Mouse (Mus musculus) bone marrow macrophage, adult 2 months (primary cell): ENCODE data around the gene Dab1. TPM values are rescaled to one million over a fixed set of nuclear protein-coding genes. Genes with fewer than 3 reads are reported as not detected.

Experiments used
- H3K27ac ChIP-seq: 2 replicates; pipeline ENCODE4 v1.5.1; 2012; ENCODE audit warnings: low read depth, low read length; ENCODE audit not compliant: insufficient read depth
- H3K4me1 ChIP-seq: 2 replicates; pipeline ENCODE4 v1.6.1; 2012; ENCODE audit warnings: low read length; ENCODE audit not compliant: control insufficient read depth, insufficient read depth
- H3K4me3 ChIP-seq: 2 replicates; pipeline ENCODE4 v1.5.1; 2012; ENCODE audit warnings: mild to moderate bottlenecking, low read length, moderate library complexity; ENCODE audit not compliant: insufficient read depth
- CTCF ChIP-seq: IDR thresholded peaks from 2 replicates; pipeline ENCODE4 v1.5.1; 2012; ENCODE audit warnings: low read depth, mild to moderate bottlenecking, low read length, moderate library complexity
- POLR2A ChIP-seq: IDR thresholded peaks from 2 replicates; pipeline ENCODE4 v1.6.1; 2012; ENCODE audit warnings: mild to moderate bottlenecking, low read depth, low read length, borderline replicate concordance
- polyA plus RNA-seq: library from polyadenylated mRNA; stranded (reverse); fragments of >200 nt; gene quantifications from 2 replicates; pipeline ENCODE4 v1.2.4, GENCODE M21; 2012; ENCODE audit not compliant: missing spikeins, insufficient read depth, insufficient read length

The Dab1 gene
- polyA plus RNA-seq, 1 experiment, result not detected

DNA sequence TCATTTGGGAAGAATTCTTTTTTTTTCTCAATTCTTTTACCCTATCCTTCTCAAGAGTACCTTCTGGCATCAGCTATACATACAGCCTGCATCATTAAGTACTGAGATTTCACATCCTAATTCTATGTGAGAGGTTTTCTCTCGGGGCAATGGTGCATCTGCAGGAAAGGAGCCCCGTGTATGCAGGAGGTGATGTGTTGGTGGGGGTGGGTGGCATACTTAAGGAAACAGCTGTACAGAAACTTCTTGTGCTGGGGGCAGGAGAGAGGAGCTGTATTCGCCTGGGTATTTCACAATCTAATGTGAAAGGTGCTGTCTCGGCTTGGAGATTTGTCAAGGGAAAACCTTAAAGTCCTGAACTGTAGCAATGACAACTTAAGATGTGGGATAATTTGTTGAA, 392.5 kb downstream of the Dab1 start:
- Histone ChIP-seq H3K4me3 (no peak overlapping the region), H3K27ac (no peak overlapping the region), H3K4me1 (no peaks in the 10 kb centered on the region)
- TF ChIP-seq POLR2A, result no peak
- TF ChIP-seq CTCF, result no peak

DNA sequence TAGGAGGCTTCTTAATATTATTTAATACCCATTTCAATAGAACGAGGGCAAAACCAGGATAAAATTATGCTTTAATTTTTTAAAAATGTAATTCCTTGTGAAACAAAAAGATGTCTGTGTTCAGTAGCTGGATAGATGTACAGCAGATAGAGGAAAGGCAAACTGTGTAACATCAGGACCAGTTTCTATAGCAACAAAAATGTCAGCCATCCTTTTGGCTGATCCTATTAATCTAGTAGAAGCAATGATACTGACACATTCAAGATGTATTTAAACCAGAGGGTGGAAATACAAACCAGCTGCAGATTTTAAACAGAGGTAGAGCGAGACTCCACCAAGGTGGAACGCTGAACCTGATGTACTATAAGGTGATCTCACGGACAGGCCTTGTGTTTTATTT, 393.0 kb downstream of the Dab1 start:
- TF ChIP-seq POLR2A (no peak), CTCF (no peak)
- no peaks in the 10 kb centered on the region for H3K4me1 ChIP-seq
- no peak overlapping the region for H3K4me3 ChIP-seq
- H3K27ac ChIP-seq, result no peak overlapping the region

DNA sequence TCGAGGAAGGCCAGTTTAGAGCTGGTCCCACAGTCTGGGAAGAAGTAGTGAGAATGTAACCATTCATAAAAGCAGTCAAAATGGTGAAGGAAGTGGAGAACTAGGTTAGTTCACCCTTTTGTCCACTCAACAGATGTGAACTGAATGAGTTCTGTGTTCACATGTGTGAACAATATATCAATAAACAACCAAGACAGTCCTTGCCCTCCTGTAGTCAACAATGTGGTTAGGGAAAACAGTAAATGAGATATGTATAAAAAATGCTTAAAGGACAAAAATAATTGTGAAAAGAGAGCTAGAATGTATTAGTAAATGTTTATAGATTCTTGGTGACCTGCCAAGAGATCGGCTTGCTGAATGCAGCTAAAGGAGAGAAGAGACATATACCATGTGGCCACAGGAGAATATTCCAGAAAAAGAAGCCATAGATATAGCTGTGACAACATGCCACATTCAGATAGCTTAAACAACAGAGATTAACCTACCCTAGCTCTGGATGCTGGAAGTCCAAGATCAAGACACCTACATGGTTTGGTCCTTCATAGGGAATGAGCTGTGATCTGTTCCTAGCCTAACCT, 406.0 kb downstream of the Dab1 start:
- TF ChIP-seq CTCF, result no peak
- no peak for TF ChIP-seq POLR2A
- Histone ChIP-seq H3K27ac (no peak overlapping the region), H3K4me1 (no peaks in the 10 kb centered on the region), H3K4me3 (no peak overlapping the region)

DNA sequence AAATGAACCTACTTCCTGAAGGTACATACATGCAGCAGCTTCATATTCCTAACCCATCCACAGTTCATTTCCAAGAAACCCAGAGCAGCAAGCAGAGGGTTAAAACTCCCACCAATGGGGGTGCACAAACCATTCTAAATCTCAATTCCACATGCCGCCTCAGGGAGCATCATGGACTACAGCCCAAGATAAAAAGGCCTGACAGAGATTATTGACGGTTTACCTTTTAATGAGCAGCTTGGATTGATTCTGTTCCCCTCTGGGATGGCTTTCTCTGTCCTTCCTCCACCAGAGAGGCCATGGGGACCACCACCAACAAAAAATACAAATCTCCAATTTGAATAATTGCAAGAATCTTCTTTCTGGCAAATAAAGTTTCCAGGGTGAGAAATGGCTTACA, 407.7 kb downstream of the Dab1 start:
- Histone ChIP-seq H3K27ac (no peak overlapping the region), H3K4me1 (no peaks in the 10 kb centered on the region), H3K4me3 (no peak overlapping the region)
- TF ChIP-seq POLR2A, result no peak
- TF ChIP-seq CTCF, result no peak

DNA sequence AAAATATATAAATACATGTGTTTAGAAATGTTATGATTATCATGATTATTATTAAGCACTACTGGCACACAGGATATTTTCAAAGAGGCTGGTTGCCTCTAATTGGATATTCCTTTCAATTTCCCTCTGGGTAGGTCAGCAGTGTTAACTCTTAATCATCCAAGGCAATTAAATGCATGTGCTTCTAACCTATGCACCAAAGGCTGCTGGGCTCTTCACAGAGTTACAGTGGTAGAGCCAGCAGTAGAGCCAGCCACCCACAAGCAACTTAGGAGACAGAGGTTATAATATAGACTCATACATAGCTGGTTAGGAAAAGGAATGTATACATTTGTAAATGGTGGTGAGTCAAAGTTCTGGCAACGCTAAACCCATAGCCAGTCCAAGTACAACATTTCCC, 408.1 kb downstream of the Dab1 start:
- no peak overlapping the region for H3K4me3 ChIP-seq
- H3K27ac ChIP-seq, result no peak overlapping the region
- H3K4me1 ChIP-seq, result no peaks in the 10 kb centered on the region
- TF ChIP-seq POLR2A, result no peak
- TF ChIP-seq CTCF, result no peak

DNA sequence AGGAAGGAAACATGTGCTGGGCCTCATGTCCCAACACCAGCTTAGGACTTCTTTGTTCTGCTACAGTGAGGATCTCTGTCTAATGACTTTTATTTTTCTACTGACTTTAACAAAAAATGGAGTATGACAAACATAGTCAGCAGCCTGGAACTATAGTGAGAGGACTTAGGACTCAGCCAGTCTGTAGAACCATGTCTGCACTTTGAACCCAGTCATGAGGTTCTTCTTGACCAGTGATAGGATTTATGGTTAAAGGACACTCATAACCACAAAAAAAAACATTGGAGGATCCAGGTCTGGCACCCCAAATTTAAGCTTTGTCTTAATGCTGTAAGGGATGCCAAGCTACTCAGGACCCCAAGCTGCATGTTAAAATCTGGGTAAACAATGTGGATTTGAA, 416.9 kb downstream of the Dab1 start:
- Histone ChIP-seq H3K4me1 (no peaks in the 10 kb centered on the region), H3K4me3 (no peak overlapping the region)
- TF ChIP-seq CTCF, result no peak
- TF ChIP-seq POLR2A, result no peak

DNA sequence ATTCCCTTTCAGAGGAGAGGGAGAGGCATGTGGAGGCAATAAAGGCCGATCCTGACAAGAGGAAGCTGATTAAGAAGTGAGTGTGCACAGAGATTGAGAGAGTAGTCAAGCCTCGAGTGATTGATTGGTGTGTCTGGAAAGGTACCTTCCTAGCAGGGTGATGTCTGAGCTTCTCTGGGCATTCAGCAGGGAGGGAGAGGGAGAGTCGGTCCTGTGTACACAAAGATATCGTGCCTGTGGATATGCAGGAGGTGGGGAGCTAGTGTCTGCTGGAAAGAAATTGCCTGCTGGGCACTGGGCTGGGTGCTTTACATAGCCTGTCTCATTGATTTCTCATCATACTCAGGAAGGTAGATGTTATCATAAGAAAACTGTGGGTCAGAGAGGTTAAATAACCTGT, 420.4 kb downstream of the Dab1 start:
- H3K27ac ChIP-seq, result no peak overlapping the region
- no peaks in the 10 kb centered on the region for H3K4me1 ChIP-seq
- TF ChIP-seq CTCF, result no peak
- TF ChIP-seq POLR2A, result no peak
- no peak overlapping the region for H3K4me3 ChIP-seq

More for the DNA sequence above, 416.9 kb downstream of the Dab1 start:
- no peak overlapping the region for H3K27ac ChIP-seq

DNA sequence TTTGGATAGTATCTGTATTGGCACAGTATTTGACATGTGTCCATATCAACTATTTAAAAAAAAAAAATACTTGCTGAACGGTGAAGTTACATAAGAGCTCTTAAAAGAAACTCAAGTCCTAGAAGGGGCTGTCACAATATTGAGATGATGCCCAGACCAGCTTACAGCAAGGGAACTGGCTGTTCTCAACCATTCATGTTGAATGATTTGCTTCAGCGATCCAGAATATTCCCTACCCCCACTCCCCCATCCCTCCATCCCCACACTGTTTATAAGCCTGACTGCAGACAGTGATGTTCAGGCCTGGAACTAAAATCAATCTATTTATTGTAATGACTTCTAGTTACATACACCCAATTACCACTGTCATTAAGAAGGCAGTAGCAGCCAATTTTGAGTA, 424.3 kb downstream of the Dab1 start:
- H3K27ac ChIP-seq, result no peak overlapping the region
- H3K4me3 ChIP-seq, result no peak overlapping the region
- no peak for TF ChIP-seq CTCF
- no peak for TF ChIP-seq POLR2A
- H3K4me1 ChIP-seq, result no peaks in the 10 kb centered on the region

DNA sequence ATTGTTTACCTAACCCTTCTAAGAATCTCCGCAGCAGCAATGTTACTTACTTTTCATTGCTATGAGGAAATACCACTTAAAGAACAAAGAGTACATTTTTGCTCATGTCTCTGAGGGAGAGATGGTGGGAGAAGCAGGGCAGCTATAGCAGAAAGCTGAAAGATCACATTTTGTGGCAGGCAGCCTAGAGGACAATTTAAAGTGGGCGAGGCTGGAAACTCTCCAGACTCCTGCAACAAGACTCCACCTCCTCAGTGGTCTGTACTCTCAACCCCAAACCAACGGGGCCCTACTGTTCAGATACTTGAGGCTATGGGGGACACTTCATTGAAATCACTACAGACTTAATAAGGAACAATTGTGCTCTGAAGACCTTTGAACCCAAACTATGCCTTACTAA, 425.5 kb downstream of the Dab1 start:
- TF ChIP-seq POLR2A, result no peak
- no peak for TF ChIP-seq CTCF

DNA sequence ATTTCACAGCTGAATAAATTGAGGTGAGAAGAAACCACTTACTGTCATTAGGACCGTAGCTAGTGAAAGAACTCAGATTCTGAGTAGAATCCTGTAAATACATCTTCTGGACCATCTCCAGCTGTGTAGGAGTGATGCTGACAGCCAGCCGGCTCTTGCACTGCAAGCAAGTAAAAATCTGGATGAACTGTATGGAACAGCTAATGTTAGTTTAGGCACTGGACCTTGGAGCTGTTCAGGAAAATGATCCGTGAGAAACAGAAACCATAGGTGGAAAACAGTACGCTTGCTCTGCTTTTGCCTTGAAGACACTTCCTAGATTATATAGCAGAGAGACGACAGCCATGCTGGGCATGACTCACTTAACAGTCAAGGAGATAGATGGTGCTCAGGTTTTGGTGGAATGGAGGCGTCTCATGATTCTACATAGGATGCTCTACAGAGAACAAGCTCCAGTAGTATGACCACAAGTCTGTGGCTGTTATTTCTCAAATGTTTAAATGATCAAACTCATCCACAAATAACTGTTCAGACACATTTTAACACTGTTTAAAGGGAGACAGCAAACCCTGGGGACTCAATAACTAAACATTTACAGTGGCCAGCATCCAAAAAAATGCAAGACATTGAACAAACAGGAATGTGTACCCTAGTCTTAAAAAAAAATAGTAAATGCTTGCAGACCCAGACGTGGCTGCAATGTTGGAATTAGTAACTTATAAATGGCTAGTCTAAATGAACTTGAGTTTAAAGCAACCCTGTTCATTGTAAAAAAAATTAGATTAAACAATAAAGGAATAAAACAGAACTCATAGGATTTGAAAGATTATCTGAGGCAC, 429.0 kb downstream of the Dab1 start:
- no peaks in the 10 kb centered on the region for H3K4me1 ChIP-seq
- no peak for TF ChIP-seq CTCF
- no peak for TF ChIP-seq POLR2A
- no peak overlapping the region for H3K27ac ChIP-seq
- no peak overlapping the region for H3K4me3 ChIP-seq

More for the DNA sequence above, 425.5 kb downstream of the Dab1 start:
- H3K27ac ChIP-seq, result no peak overlapping the region
- no peak overlapping the region for H3K4me3 ChIP-seq
- no peaks in the 10 kb centered on the region for H3K4me1 ChIP-seq

DNA sequence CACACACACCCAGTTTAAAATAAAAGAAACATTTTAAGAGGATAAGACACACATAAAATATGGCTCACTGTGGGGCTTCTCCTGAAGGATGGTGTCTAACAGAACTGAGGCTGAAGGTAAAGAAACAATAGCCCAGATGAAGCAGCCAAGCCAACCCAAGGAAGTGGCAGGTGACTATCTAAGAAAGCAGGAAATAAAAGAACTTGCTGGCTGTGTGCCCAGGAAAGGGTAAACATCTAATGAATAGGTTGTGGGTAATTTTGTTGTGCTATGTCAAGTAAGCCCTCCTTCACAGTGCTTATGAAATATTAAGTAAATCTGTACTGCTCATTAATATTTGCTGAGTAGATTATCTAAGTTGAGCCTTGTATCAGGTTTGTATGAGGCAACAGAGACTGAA, 438.0 kb downstream of the Dab1 start:
- H3K27ac ChIP-seq, result no peak overlapping the region

More for the DNA sequence above, 438.0 kb downstream of the Dab1 start:
- H3K4me1 ChIP-seq, result no peaks in the 10 kb centered on the region
- no peak overlapping the region for H3K4me3 ChIP-seq
- TF ChIP-seq POLR2A (no peak), CTCF (no peak)
